Mouse (Mus musculus) gastrocnemius, postnatal 10 days (tissue): ENCODE data around the gene Atp5mpl. TPM values are rescaled to one million over a fixed set of nuclear protein-coding genes. Genes with fewer than 3 reads are reported as not detected.

ENCODE experiments used
- DNase-seq: peaks from one replicate; pipeline ENCODE4 v3.0.0; 2021; ENCODE audit warnings: mixed read lengths
- long read RNA-seq, 2 experiments: library from polyadenylated mRNA; stranded (forward); transcript quantifications; one replicate each; pipeline ENCODE4 v2.0.0; 2021
- total RNA-seq, 2 experiments: library from RNA; stranded (reverse); gene quantifications; 2 replicates each; pipeline ENCODE4 v1.2.3; 2021

Atp5mpl gene
- total RNA-seq = 100 to 1,000 TPM; 846 to 916 TPM
- long read RNA-seq, experiment 1, transcript Atp5mpl-201 (4 exons, 366 nt) = major isoform, 225 of 235 reads
- long read RNA-seq, experiment 1, partial matches to known transcripts = 9 of 235 reads
- long read RNA-seq, experiment 1, other reads (novel, unspliced or antisense) = 1 of 235 reads
- long read RNA-seq, experiment 2, transcript Atp5mpl-201 (4 exons, 366 nt) = major isoform, 221 of 225 reads
- long read RNA-seq, experiment 2, partial matches to known transcripts = 4 of 225 reads
- long read RNA-seq, experiment 2, other reads (novel, unspliced or antisense) = 0 of 225 reads

DNA sequence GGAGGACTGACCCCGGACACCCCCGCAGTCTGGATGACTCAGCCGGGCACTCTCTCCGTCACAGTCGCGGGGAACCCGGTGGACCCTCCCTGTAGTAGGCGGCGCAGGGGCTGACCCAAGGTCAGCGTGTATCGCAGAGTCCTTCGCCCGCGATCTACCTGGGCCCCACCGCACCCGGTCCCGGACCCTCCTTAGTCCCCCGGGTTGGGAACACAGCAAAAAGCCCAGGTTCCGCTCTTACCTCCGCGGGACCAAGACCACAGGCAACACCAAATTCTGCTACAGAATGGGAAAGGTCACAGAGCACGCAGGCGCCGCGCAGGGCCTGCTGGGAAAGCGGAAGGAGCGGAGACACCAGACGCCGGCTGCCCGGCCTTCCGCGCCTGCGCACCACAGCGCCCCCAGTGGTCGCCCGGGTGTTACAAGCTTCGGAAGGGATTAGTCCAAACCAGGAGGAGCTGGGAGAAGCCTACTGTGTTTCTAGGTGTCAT is at the start of gene Atp5mpl:
Atp5mpl (minus strand) TSS at position 295 of the 491 bp plus-strand sequence.
- peak; percentile 99 for DNase-seq

DNA sequence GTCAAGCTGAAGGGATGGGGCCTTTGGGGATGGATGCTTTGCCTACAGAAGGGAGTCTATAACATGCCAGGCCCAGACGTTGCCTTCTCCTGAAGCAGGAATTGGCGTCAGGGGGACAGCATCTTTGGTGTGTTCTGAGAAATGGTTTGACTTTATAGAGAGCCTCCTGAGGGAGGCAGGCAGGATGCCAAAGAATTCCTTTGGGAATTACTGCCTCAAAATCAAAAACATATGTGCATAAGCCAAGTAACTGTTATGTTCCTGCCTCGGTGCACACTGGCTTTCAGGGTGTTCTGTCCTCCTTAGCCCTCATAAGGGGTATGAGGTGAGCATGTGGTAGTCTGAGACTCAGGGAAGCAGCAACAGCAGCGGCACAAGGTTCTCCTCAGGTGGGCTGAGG is 49.6 kb upstream of the Atp5mpl start:
- no peak for DNase-seq

DNA sequence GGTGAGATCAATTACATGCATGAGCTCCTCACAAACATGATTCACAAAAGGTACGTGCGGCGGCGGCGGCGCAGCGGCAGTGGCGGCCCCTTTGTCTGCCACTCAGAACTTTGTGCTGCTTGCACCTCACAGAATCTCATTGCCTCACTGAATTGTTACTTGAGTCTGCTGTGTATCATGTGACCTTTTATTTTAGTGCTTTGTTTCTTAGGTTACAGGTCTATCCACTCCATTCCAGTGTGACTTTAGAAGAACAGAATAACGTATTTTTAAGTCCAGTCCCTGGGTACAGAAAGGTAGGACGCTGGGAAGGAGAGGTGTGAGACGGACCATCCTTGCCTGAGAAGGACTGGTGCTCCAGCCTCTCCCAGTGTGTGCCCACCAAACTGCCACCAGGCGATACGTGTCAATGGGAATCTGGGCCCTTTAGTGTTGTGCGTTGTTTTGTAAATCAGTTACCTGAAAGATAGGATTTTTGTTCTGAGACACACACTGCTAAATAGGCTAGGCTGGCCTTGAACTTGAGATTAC is 46.6 kb upstream of the Atp5mpl start:
- no peak for DNase-seq

DNA sequence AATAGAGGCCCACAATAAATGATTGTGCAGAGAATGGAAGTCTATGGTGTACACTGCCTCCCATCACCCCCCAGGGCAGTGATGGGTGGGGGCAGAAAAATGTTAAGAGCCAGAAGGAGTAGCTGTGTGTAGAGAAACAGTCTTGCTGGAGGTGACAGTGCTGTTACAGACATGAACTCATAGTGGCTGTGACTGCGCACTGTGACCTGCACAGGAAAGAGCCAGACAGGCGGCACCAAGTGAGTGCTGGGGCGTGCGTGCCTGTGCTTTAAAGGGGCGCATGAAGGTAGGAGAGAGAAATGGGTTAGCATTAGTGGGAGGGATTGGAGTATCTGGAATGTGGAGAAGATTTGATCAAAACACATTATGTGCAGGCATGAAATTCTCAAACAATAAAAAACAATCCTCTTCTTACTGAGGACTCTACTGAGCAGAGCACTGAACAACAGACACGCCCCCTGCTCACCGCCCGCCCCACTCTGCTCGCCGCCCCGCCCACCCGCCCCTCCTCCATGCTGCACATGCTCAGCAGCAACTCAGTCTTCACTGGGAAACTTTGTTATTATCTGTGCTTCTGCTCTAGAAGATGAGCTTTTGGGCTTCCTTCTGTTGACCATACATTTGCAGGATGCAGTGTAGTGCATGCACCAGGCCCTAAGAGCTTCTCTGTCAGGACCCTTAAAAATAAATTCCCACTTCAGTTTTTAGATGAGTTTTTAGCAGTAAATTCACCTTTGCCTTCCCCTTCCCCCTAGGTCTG is 45.9 kb upstream of the Atp5mpl start:
- no peak for DNase-seq

DNA sequence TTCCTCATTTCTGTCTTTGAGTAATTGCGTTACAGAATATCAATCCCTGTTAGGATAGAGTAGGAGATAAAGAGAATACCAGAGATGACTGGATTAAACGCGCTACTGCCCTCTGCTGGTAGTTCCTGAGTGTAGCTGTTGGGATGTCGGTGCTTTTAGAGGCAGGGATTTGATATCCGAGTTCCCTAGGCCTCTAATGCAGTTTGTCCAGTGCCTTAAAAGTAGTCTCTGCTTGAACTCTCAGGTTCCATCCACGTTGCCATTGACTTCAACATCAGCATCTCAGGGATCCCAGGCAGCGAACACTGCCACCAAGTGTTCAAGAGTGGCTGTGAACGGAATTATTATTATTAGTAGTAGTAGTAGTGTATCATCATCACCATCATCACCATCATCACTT is 34.4 kb upstream of the Atp5mpl start:
- peak; percentile 77 for DNase-seq

DNA sequence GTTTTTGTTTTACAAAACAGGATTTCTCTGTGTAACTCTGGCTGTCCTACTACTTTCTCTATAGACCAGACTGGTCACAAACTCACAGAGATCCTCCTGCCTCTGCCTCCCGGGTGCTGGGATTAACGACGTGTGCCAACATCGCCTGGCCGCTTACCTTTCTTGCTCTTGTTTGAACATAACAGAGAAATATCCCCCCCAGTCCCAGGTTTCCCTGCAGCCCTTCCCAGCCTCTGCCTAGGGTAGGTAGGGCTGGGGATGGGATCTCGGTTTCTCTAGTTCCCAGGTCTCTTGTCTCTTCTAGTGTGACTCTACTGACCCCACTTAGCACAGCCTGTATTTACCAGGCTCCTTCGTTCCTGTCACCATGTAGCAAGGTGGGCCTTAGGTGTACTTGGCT is 33.0 kb upstream of the Atp5mpl start:
- DNase-seq = no peak

DNA sequence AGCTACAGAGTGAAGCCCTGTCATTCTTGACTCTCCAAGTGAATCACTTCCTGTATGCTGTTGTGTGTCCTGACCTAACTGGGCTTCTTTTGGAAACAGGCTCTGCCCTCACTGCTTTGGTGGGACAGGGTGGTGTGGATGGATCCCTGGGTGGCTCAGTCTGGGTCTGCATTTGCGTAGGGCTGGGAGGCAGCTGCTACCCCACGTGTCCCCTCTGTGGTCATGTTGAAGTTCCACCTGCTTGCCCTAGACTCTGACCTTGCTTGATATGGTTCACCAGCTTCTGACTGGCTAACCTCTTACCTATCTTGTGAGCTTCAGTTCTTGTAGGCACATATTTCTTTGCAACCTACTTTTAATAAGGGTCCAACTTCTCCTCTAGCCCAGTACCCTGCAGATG is 28.4 kb upstream of the Atp5mpl start:
- no peak for DNase-seq

DNA sequence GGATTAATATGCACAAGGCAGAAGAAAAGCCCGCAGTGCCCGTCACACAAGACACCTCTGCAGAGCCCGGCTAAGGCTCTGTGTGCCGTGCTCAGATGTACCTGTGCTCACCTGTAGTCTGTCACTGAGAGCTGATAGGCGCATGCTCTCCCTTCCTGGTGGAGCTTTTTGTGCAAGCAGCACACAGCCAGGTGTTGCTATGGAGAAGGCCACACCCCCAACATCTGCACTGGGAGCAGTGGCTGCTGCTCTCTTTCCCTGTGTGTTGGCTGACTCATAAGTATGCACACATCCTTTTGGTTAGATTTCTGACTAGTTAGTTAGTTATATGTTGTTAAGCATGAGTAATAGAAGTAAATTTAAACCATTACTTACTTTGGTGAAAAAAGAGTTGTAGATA is 25.8 kb upstream of the Atp5mpl start:
- no peak for DNase-seq

DNA sequence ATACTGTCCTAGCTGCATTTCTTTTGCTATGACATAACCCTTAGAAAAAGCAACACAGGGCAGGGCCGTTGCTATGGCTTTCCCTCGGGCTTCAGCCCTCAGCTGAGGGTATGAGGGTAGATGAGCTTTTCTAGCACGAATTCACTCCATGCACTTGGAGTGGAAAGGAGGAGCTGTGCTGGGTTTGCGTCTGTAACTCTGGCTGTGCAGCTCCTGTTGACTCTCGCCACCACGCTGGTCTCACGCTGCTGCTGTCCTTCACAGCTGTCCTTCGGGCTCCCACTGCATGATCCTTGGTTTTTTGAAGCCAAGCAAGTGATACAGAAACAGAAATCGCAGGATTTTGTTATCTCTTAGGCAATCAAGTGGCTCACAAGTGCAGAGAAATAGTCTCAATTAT is 20.0 kb upstream of the Atp5mpl start:
- DNase-seq = no peak

DNA sequence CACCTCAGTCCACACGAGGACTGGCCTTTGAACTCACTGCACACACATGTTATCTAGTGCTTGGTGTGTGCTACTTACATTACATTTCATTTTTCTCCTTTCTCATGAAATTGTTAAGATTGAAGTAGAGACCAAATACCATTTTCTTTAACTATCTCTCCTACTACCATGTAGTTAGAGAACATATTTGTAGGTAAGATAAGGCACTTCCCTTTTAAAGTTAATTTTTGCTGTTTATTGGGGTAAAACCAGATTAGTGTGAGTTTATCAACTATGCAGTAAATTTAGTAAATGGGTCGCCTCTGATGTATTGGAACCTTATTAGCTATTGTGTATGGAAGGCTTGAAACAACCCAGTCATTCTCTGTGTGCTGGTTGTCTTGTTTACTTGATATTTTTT is 16.4 kb upstream of the Atp5mpl start:
- DNase-seq = no peak

DNA sequence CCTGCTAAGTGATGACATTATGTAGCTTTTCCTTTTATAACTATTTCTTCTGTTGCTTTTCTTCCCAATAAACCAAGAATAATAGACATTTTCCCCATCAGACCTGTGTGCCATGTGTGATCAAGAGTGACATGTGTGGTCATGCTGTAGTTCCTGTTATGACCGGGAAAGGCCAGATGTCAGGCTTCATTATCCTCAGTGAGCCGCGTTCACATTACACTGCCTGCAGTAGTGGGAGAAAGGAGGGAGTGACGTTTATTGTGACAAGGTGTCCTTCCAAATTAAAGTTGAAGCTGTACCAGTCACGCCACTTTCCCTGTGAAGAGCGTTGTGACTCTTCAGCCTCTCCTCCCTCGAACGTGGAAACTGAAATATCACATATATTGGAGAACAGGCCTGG is 15.1 kb upstream of the Atp5mpl start:
- no peak for DNase-seq

DNA sequence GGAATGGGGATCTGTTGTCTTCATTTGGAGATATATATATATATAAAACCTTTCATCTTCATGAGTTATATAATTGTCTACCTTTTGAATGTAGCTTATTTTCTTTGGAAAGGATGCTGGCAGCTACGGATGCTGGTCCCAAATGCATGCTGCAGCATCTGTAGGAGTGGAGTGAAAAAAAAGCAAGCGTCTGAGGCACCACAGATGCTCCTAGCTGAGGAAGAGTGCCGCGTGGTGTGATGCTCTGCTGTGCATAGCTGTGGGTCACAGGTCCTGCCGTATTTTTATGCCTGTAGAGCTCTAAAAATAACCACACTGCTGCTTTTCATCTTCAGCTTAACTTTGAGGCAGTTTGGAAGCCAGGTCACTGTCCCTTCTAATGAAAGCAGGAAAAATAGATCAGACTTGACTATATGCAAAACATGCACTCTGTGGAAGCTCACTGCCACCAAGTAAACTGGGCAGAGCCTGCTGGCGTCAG is 14.2 kb upstream of the Atp5mpl start, which contains the start of gene Rd3l:
Rd3l (minus strand) TSS at position 431 of the 481 bp plus-strand sequence.
- no peak for DNase-seq

DNA sequence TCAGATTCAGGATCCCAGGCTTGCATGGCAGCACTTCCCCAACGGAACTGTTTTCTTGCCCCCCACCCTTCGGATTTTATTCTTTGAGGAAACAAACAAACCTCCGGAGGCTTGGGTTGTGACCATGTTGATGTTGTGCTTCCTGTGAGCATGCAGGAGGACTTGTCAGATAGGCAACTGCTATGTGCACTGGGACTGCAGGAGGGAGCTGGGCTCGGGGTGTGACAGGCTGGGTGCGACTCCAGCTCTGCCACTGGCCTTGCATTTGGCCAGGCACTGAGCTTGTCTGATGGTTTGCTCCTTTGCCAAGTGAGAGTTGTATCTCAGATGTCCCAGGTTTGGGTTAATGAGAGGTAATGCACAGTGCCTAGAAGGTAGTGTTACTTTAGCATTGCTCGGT is 11.5 kb upstream of the Atp5mpl start:
- no peak for DNase-seq

DNA sequence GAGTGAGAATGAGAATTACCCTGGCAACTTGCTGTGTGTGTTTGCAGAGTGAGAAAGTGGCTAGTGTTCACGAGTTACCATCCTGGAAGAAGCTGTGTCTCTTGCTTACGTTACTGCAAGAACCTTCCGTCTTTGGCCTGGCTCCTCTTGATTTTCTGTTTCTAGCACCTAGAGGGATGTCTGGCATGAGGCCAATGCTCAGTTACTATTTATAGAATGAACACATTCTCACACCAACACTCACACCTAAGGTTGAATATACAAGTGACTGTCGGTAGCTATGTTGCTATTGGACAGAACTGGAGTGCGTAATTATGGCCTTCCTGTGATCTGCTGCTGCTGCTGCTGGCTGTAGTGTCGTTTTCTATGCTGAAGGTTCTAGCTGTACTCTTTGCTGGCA is 10.4 kb upstream of the Atp5mpl start:
- no peak for DNase-seq

DNA sequence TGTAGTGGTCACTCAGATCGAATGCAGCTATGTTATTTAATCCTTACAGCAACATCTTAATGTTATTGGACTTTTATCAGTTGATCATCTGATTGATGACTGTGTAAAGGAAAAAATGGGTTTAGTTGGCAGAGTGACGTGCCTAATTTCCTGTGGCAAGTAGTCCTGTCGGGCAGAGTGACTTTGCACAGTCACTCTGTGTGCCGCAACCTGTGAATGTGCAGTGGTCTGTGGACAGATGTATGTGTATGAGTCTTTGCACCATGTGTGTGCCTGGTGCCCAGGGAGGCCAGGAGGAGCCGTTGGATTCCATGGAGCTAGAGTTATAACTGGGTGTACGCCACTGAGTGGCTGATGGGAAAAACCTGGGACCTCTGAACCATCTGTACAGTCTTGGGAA is 7.8 kb upstream of the Atp5mpl start:
- DNase-seq = no peak

DNA sequence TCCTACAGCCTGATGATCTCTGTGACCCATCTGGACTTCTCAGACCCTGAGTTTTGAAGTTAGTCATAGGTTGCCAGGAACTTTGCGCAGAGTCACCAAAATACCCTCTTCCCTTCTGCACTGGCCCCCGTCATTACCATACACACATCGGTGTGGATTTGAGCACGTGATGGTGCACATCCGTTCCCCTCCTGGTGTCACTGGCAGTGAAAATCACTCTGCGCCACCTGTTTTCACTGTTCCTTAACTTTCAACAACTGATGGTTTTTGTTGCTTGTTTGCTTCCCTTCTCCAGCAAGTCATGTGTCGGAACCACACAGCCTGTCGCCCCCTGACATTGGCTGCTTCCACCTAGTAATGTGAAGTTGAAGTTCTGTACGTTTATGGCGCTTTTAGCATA is 5.7 kb upstream of the Atp5mpl start:
- DNase-seq = no peak

DNA sequence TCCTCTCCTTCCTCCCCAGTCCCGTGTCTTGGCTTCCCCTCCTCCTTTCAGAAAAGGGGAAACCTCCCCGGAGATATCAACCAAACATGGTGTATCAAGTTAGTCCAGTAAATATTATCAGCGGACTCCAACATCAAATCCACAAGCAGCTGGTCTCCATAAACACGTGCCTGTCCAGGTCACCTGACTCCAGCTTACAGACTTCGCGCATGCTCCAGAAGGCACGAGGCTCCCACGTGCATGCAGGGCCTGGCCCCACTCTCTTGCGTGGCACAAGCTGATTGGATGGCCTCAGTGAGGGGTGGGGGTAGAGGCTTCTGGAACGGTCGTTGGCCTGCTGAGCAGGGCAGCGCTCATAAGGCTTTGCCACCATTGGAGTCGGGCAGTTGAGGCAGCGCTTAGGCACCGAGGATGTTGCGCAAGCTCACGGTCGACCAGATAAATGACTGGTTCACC is 4.5 kb upstream of the Atp5mpl start, which contains the start of gene Tdrd9:
Tdrd9 (plus strand) TSS at position 329 of the 456 bp plus-strand sequence.
- DNase-seq = no peak

DNA sequence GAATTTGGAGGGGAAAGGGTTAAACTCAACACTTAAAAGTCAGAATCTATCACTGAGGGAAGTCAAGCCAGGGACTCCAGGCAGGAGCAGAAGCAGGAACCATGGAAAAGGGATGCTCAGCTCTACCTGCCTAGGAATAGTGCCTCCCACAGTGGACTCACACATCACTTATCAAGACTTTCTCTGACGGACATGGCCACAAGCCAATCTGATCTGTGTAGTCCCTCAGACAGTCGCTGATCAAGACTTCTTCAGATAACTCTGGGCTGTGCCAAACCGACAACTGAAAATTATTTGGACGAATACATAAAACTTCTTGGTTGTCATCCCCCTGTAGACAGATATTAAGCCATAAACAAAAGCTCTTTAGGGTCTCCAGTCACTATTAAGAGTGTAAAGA is 3.3 kb upstream of the Atp5mpl start:
- no peak for DNase-seq

DNA sequence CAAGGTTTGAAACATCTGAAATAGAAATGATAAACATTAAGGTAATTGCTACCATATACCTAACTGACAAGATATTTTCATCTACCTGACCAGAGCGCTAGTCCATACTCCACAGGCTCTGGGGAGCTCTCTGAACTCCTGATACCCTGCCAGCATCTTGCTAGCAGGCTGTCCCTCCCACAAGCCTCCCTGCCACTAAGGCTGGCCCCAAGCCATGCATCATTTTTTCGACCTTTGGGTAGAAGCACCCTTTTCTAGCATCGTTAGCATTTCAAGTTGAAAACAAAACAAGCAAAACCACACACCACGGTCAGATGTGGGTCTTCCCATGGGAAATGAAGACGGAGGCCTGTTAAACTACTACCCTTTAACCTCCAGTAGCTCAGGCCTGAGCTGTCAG is 3.4 kb downstream of the Atp5mpl start:
- no peak for DNase-seq

DNA sequence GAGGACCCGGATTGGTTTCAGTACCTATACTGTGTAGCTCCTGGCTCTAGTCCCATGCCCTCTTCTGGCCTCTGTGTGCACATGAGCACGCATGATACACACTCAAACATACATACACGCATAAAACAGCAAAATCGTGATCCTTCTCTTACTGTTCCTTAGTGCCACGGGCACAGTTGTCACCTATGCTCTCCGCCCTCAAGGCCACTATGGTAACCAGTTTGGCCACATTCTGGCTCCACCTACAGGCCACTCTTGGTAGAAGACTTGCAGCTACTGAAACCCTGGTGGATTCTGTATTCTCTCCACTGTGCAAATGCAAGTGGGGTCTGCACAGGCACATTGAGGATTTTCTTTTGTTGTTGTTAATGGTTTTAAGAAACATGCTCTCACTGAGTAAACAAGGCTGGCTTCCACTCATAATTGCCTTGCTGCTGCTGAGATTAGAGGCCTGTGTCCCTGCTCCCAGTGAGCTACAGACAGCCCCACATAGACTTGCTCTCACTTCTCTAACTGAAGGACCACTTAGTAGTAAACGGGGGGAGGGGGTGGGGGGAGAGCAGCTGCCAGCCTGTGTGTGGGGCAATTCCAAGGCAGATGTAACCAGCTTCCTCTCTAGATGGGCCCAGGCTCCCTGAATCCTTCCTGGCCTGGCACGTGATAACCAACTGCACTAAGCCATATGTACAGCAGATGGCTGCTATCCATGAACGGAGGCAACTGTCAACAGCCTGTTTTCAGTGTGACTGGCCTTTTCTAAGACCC is 8.5 kb downstream of the Atp5mpl start:
- DNase-seq = peak; percentile 75

DNA sequence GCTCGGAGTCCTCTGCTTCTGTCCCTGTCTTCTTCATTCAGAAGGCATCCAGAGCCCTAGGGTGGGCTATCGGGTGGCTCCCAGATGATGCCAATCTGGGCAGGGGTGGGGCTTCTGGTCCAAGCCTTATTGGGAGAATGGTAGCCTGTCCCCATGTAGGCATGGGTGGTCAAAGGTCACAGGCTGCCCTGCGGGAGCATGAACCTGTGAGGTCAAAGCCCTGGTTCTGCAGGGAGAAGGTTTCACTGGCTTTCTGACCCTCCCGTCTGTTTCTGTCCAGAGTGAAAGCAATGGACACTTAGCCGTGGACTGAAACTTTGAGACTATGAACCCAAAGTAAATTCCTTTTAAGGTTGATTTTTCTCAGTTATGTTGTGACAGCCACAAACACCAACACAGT is 10.6 kb downstream of the Atp5mpl start:
- DNase-seq = no peak

DNA sequence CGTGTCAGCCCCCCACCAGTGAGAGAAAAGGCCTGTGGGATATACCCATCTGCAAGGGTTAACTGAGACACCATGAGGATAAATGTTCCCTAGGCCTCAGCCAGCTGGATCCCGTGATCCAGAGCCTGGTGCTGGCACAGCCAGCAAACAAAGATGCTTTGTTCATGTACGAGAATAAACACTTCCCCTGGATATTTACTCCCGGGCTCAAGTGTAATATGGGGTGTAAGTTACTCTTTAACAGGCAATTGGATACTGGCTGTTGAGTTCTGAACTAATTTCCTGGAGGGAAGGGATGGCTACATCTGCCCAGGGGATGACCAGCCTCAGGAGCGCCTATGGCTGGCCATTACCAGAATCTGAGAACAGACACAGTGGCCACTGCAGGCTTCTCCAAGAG is 15.1 kb downstream of the Atp5mpl start:
- DNase-seq = no peak
